15 mouse cellular contexts compared by ENCODE assay signal in genomic region chr2:34014868-34015639, GRCm38 (mm10).
DNase-seq lines count a peak whose midpoint lies in the region; ATAC-seq and TF ChIP-seq lines count a peak whose summit lies in the region.
"Had no signal": no experiment of that assay in that cellular context is flagged by ENCODE, and none has a peak within 500 bp of the region (broad histone marks: within the 10 kb centered on the region; RNA-seq: fewer than 3 reads in every experiment).

No protein-coding gene starts in this region.

- DNase-seq in heart, adult 11 months: peak; percentile 70
- DNase-seq in heart, postnatal 25 days (ENCODE audit: low spot score): no peak
- DNase-seq in lung, postnatal 25 days (ENCODE audit: low spot score): no peak
- DNase-seq in hindbrain, embryonic 14.5 days (ENCODE audit: low spot score): no peak
- no peak for DNase-seq in midbrain, postnatal 0 days (ENCODE audit: low spot score)
- DNase-seq in Muller cell, postnatal 12 days (ENCODE audit: inconsistent ontology term): no peak
- DNase-seq in embryo, embryonic 11 days: no peak
- DNase-seq: cerebellum, adult 11-12 months; gastrocnemius, postnatal 14 days; kidney, adult 8-10 months; liver, postnatal 0 days; retina, postnatal 1 day; thymus, postnatal 36 days had no signal

- H3K4me2 ChIP-seq in lung, embryonic 15.5 days: no peak overlapping the region
- H3K4me2 ChIP-seq in hindbrain, embryonic 14.5 days (replicated peaks): no peak overlapping the region
- no peak overlapping the region for H3K4me2 ChIP-seq in midbrain, postnatal 0 days (ENCODE audit: low read depth, low read length, poor library complexity, severe bottlenecking)
- H3K4me2 ChIP-seq: heart, embryonic 12.5 days had no signal

- TF ChIP-seq CTCF in midbrain, postnatal 0 days (IDR thresholded peaks at IDR 0.05): no peak

- intact Hi-C loops in heart, postnatal 25 days (cut with DNase I): no loop called here

- H3K9ac ChIP-seq in lung, embryonic 15.5 days: no peak overlapping the region
- no peak overlapping the region for H3K9ac ChIP-seq in hindbrain, embryonic 14.5 days
- H3K9ac ChIP-seq in midbrain, postnatal 0 days (replicated peaks; ENCODE audit: low read length, poor library complexity, severe bottlenecking): no peak overlapping the region
- H3K9ac ChIP-seq: heart, embryonic 12.5 days; liver, postnatal 0 days had no signal

- no peaks in the 10 kb centered on the region for H3K27me3 ChIP-seq in lung, embryonic 15.5 days
- H3K27me3 ChIP-seq in hindbrain, embryonic 14.5 days (ENCODE audit: control insufficient read depth, insufficient read depth, low read length): no peaks in the 10 kb centered on the region
- H3K27me3 ChIP-seq in midbrain, postnatal 0 days (ENCODE audit: insufficient read depth, low read length): no peaks in the 10 kb centered on the region

- peak overlapping the region; percentile 65 for H3K27ac ChIP-seq in lung, embryonic 15.5 days
- H3K27ac ChIP-seq in hindbrain, embryonic 14.5 days: peak overlapping the region; percentile 32; the same call in 1 of the 2 replicates
- H3K27ac ChIP-seq in midbrain, postnatal 0 days (ENCODE audit: low read depth, low read length): peak overlapping the region; percentile 13; the same call in 1 of the 2 replicates

- 55% methylated on average over 8 of the region's 8 CpGs for WGBS in lung, embryonic 15.5 days
- 71% methylated on average over 8 of the region's 8 CpGs for WGBS in hindbrain, embryonic 14.5 days
- WGBS in midbrain, postnatal 0 days: 61% methylated on average over 8 of the region's 8 CpGs

- H3K36me3 ChIP-seq in lung, embryonic 15.5 days: no peaks in the 10 kb centered on the region
- H3K36me3 ChIP-seq in hindbrain, embryonic 14.5 days (replicated peaks; ENCODE audit: control insufficient read depth, insufficient read depth): no peaks in the 10 kb centered on the region
- no peaks in the 10 kb centered on the region for H3K36me3 ChIP-seq in midbrain, postnatal 0 days (ENCODE audit: insufficient read depth, low read length)
- H3K36me3 ChIP-seq: heart, embryonic 12.5 days had no signal

- no peaks in the 10 kb centered on the region for H3K9me3 ChIP-seq in lung, embryonic 15.5 days
- no peaks in the 10 kb centered on the region for H3K9me3 ChIP-seq in hindbrain, embryonic 14.5 days (ENCODE audit: control insufficient read depth, low read length)
- H3K9me3 ChIP-seq in midbrain, postnatal 0 days (ENCODE audit: low read length): no peaks in the 10 kb centered on the region
- H3K9me3 ChIP-seq: heart, embryonic 12.5 days had no signal

- no peak overlapping the region for H3K4me3 ChIP-seq in lung, embryonic 15.5 days
- no peak overlapping the region for H3K4me3 ChIP-seq in hindbrain, embryonic 14.5 days (replicated peaks; ENCODE audit: low read length)
- no peak overlapping the region for H3K4me3 ChIP-seq in midbrain, postnatal 0 days (ENCODE audit: low read depth, low read length)
- H3K4me3 ChIP-seq: heart, embryonic 12.5 days had no signal

- 0 out of 2 replicates have a peak, but pooled peaks cover 6% of the 10 kb centered on the region for H3K4me1 ChIP-seq in lung, embryonic 15.5 days
- H3K4me1 ChIP-seq in hindbrain, embryonic 14.5 days (replicated peaks; ENCODE audit: control insufficient read depth, insufficient read depth, low read length): peaks cover 18% of the 10 kb centered on the region
- 0 out of 2 replicates have a peak, but pooled peaks cover 4% of the 10 kb centered on the region for H3K4me1 ChIP-seq in midbrain, postnatal 0 days (ENCODE audit: insufficient read depth, low read length)
- H3K4me1 ChIP-seq: heart, embryonic 12.5 days had no signal

- ATAC-seq in lung, embryonic 15.5 days (ENCODE audit: borderline replicate concordance, extremely low read depth, low FRiP score, low TSS enrichment): no peak
- ATAC-seq in hindbrain, embryonic 14.5 days (ENCODE audit: low FRiP score): no peak
- no peak for ATAC-seq in midbrain, postnatal 0 days (ENCODE audit: low FRiP score)
- ATAC-seq: liver, postnatal 0 days had no signal

Comparison
In these comparisons a context has a peak if more than half of its experiments do, and no peak if none do; other contexts are left out.
1. H3K27ac ChIP-seq: peak in every context shown above with its lines; median percentile 65 in lung, embryonic 15.5 days; 32 in hindbrain, embryonic 14.5 days; 13 in midbrain, postnatal 0 days.